Mouse (Mus musculus) lung, embryonic 14.5 days (tissue): Measurements from ENCODE around the gene Pde2a. TPM values are rescaled to one million over a fixed set of nuclear protein-coding genes. Genes with fewer than 3 reads are reported as not detected.
A peak's percentile ranks its signal among the peaks of the same experiment; 100 is the strongest.

Experiments
- ATAC-seq: fragments of 200-750 bp; cut with Nextera tagmentation; 2 replicates; pipeline ENCODE4 v1.8.0; 2017; ENCODE audit warnings: mild to moderate bottlenecking, moderate TSS enrichment, moderate library complexity; ENCODE audit not compliant: insufficient read depth
- DNase-seq: peaks from one replicate; pipeline ENCODE4 v3.0.0-alpha.2; 2015
- H3K27ac ChIP-seq: fragments of 300-500 bp; sonication (generic); 2 replicates; pipeline ENCODE4 v1.5.1; 2014; ENCODE audit warnings: low read depth, mild to moderate bottlenecking, moderate library complexity
- H3K27me3 ChIP-seq: fragments of 300-500 bp; sonication (generic); 2 replicates; pipeline ENCODE4 v1.6.1; 2014; ENCODE audit warnings: low read length, control low read depth; ENCODE audit not compliant: insufficient read depth
- H3K36me3 ChIP-seq: fragments of 300-500 bp; sonication (generic); 2 replicates; pipeline ENCODE4 v1.6.1; 2014; ENCODE audit warnings: control low read depth; ENCODE audit not compliant: insufficient read depth
- H3K4me1 ChIP-seq: fragments of 300-500 bp; sonication (generic); 2 replicates; pipeline ENCODE4 v1.6.1; 2014; ENCODE audit warnings: antibody characterized with exemption, control low read depth; ENCODE audit not compliant: insufficient read depth
- H3K4me2 ChIP-seq: fragments of 300-500 bp; sonication (generic); 2 replicates; pipeline ENCODE4 v1.6.1; 2014; ENCODE audit warnings: mild to moderate bottlenecking
- H3K4me3 ChIP-seq: fragments of 300-500 bp; sonication (generic); 2 replicates; pipeline ENCODE4 v1.5.1; 2014; ENCODE audit warnings: low read depth, low read length
- H3K9ac ChIP-seq: fragments of 300-500 bp; sonication (generic); 2 replicates; pipeline ENCODE4 v1.6.1; 2014
- H3K9me3 ChIP-seq: fragments of 300-500 bp; sonication (generic); 2 replicates; pipeline ENCODE4 v1.6.1; 2016; ENCODE audit warnings: low read depth, low read length, control low read depth
- CTCF ChIP-seq: IDR thresholded peaks from 2 replicates; pipeline ENCODE4 v1.5.1; 2016; ENCODE audit warnings: antibody characterized with exemption, low read depth
- WGBS: fragments of 180-500 bp; shearing (Covaris S2); extraction: QIAGEN DNeasy Blood & Tissue Kit; methylation state at CpG from one replicate; pipeline ENCODE4 v1.1.7; 2014; 5-methylcytosine and 5-hydroxymethylcytosine counted together
- polyA plus RNA-seq: library from polyadenylated mRNA; unstranded; fragments of >200 nt; fragmentation: Nextera tagmentation; extraction: Ambion mirVana; gene quantifications from 2 replicates; pipeline ENCODE4 v1.2.1, GENCODE M21; 2014

Pde2a gene
- polyA plus RNA-seq, 1 experiment from 2014 or later = 29.3 TPM

GRCm38 (mm10) chr7:101479841-101480240 lies 58.4 kb downstream of the Pde2a start:
- H3K36me3 ChIP-seq = no peaks in the 10 kb centered on the region
- H3K4me2 ChIP-seq = no peak overlapping the region
- H3K27me3 ChIP-seq = no peaks in the 10 kb centered on the region
- no peak overlapping the region for H3K27ac ChIP-seq
- no peak for TF ChIP-seq CTCF
- H3K9ac ChIP-seq = no peak overlapping the region
- 76% methylated on average over 3 of the region's 4 CpGs for WGBS
- H3K4me3 ChIP-seq = no peak overlapping the region
- H3K4me1 ChIP-seq = no peaks in the 10 kb centered on the region
- DNase-seq = no peak
- no peaks in the 10 kb centered on the region for H3K9me3 ChIP-seq
- ATAC-seq = no peak

DNA sequence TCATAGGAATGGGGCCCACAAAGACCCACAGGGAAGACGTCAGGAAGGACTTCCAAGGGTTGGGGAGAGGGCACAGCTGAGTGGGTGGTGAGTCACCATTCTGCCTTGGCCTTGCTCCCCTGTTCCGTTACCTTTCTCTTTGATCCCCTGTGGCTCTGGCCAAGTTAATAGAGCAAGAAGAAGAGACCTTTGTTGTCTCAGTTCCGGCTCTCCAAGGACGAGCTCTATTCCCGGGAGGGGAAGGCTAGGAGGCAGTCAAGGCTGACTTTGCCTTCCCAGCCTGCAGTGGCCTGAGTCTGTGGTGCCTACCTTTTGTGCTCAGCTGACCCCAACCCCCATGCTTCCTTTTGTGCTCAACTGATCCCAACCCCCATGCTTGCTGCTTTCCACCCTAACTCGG lies 59.2 kb downstream of the Pde2a start:
- Histone ChIP-seq H3K4me1 (no peaks in the 10 kb centered on the region), H3K36me3 (no peaks in the 10 kb centered on the region), H3K4me2 (no peak overlapping the region), H3K4me3 (no peak overlapping the region), H3K27me3 (no peaks in the 10 kb centered on the region), H3K27ac (peak overlapping the region; percentile 4; the same call in 1 of the 2 replicates), H3K9me3 (no peaks in the 10 kb centered on the region), H3K9ac (no peak overlapping the region)
- no peak for ATAC-seq
- WGBS = 63% methylated on average over 6 of the region's 6 CpGs
- TF ChIP-seq CTCF = no peak
- peak; percentile 29 for DNase-seq

DNA sequence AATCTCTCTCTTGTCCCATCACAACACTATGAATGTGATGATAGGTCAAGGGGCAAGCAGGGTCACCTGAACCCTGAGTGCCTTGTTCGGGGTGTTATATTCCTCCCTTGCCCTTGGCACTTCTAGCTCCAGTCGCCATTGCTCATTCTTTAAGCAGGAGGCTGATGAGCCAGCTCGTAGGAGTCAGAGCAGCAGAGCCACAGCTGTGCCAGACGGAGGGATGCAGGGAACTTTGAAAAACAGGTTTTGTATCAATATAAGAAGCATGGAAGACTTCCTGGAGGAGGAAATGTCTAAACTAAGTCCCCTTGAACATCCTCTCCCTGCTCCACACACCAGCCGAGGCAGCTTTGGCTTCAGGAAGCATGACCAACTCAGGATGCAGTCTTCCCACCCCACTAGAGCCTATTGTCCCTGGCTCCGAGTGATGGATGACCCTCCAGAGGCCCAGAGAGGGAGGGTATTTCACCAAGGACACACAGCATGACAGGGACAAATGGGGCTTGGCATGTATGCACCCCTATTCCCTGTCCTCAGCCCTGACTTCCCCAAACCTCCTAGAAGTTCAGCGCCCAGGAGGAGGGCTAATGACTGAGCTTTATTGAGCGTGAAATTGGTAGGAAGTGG lies 60.5 kb downstream of the Pde2a start:
- TF ChIP-seq CTCF = no peak

GRCm38 (mm10) chr7:101482499-101483081 lies 61.1 kb downstream of the Pde2a start:
- ATAC-seq (no peak), DNase-seq (peak; percentile 60)
- TF ChIP-seq CTCF = no peak
- H3K4me3 ChIP-seq = no peak overlapping the region
- no peak overlapping the region for H3K27ac ChIP-seq
- H3K27me3 ChIP-seq = no peaks in the 10 kb centered on the region
- no peaks in the 10 kb centered on the region for H3K36me3 ChIP-seq
- no peak overlapping the region for H3K4me2 ChIP-seq
- H3K9ac ChIP-seq = no peak overlapping the region
- no peaks in the 10 kb centered on the region for H3K4me1 ChIP-seq
- WGBS = 58% methylated on average over 9 of the region's 9 CpGs
- H3K9me3 ChIP-seq = no peaks in the 10 kb centered on the region

More for the DNA sequence above, 60.5 kb downstream of the Pde2a start:
- Histone ChIP-seq H3K9me3 (no peaks in the 10 kb centered on the region), H3K4me3 (no peak overlapping the region), H3K4me1 (no peaks in the 10 kb centered on the region), H3K27ac (no peak overlapping the region), H3K27me3 (no peaks in the 10 kb centered on the region), H3K36me3 (no peaks in the 10 kb centered on the region), H3K9ac (no peak overlapping the region), H3K4me2 (no peak overlapping the region)
- ATAC-seq (peak; percentile 42), DNase-seq (peak; percentile 34)
- WGBS = 49% methylated on average over 8 of the region's 8 CpGs

GRCm38 (mm10) chr7:101483498-101484115 lies 62.1 kb downstream of the Pde2a start:
- H3K4me2 ChIP-seq = no peak overlapping the region
- no peaks in the 10 kb centered on the region for H3K4me1 ChIP-seq
- no peak for TF ChIP-seq CTCF
- H3K36me3 ChIP-seq = no peaks in the 10 kb centered on the region
- H3K27me3 ChIP-seq = no peaks in the 10 kb centered on the region
- 62% methylated on average over 9 of the region's 9 CpGs for whole genome bisulfite sequencing
- no peak for ATAC-seq
- H3K27ac ChIP-seq = no peak overlapping the region
- no peak for DNase-seq
- H3K9ac ChIP-seq = no peak overlapping the region
- H3K9me3 ChIP-seq = no peaks in the 10 kb centered on the region
- no peak overlapping the region for H3K4me3 ChIP-seq

DNA sequence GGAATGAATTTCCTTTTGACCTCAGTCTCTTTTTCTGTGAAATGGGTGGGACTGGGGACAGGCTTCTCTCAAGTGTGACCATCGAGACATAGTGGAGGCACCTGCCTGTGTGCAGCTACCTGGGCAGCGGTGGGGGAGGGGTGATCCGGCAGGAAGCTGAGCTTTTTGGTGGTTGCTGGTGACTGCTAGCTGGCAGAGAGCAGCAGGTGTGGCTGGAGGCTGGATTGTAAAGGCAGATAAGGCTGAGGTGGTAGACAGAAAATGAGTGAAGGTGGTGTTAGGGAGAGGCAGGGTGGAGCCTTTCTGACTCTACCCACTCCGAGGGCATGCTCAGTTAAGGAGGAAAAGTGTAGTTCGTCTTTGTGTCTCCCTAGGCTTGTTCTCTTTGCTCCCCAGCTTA lies 65.6 kb downstream of the Pde2a start:
- Histone ChIP-seq H3K27ac (no peak overlapping the region), H3K27me3 (no peaks in the 10 kb centered on the region), H3K36me3 (no peaks in the 10 kb centered on the region), H3K4me1 (no peaks in the 10 kb centered on the region), H3K4me2 (no peak overlapping the region), H3K9me3 (no peaks in the 10 kb centered on the region), H3K4me3 (no peak overlapping the region), H3K9ac (no peak overlapping the region)
- 65% methylated on average over 5 of the region's 5 CpGs for WGBS
- ATAC-seq = no peak
- no peak for TF ChIP-seq CTCF
- no peak for DNase-seq

DNA sequence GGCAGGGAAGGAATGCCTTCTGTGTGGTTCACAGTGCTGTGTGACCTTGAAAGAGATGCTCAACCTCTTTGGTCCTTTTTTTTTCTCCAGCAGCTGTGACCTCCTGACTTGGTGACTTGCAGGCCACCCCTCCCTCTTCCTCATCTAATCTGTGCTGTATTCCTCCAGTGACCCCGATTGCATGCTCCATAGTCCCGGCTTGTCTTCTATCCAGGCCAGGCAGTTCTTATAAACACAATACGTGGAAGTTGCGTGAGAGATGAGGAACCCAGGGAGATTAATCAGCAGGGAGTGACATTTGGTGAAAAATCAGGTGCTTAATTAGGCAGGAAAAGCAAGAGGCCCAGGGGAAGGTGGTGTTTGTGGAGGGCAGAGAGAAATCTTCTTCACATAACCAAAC lies 69.5 kb downstream of the Pde2a start:
- no peaks in the 10 kb centered on the region; the same call in 1 of the 2 replicates for H3K27me3 ChIP-seq
- no peak overlapping the region for H3K4me2 ChIP-seq
- no peak overlapping the region for H3K9ac ChIP-seq
- no peak for ATAC-seq
- H3K36me3 ChIP-seq = no peaks in the 10 kb centered on the region
- no peak for TF ChIP-seq CTCF
- no peak overlapping the region for H3K4me3 ChIP-seq
- no peaks in the 10 kb centered on the region for H3K9me3 ChIP-seq
- WGBS = 20% methylated on average over 4 of the region's 4 CpGs
- H3K27ac ChIP-seq = no peak overlapping the region
- H3K4me1 ChIP-seq = no peaks in the 10 kb centered on the region
- DNase-seq = no peak
